Mouse (Mus musculus) CH12.LX (cell line): ENCODE data around the gene Net1.

Experiments used
- CHD1 ChIP-seq: IDR thresholded peaks from 2 replicates; pipeline ENCODE4 v1.6.1; 2012; ENCODE audit warnings: low read depth, low read length, improper control_type of control experiment, inconsistent platforms
- MAFK ChIP-seq: IDR thresholded peaks from 2 replicates; pipeline ENCODE4 v1.6.1; 2011; ENCODE audit warnings: low read length, improper control_type of control experiment; ENCODE audit not compliant: insufficient replicate concordance
- ZMIZ1 ChIP-seq: IDR thresholded peaks from 2 replicates; pipeline ENCODE4 v1.6.1; 2012; ENCODE audit warnings: low read depth, mild to moderate bottlenecking, inconsistent platforms, low read length, improper control_type of control experiment

DNA sequence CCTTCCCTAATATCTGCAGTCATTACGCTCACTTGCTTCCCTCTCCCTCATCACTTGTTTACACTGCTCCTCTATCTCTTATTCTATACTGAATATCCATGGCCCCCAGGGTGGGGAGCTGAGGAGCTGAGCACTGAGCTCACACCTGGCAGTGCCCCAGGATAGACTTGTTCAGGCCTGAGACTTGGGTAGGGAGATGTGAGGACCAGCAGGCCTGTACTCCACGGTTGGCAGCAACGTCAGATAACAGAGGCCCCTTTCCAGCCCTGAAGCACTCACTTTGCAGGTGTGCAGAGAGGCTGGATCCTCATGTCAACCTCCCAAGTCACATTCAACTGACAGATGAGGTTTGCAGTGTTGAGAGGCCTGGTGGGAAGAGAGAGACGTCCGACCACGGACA lies 40.8 kb downstream of the Net1 start:
- TF ChIP-seq ZMIZ1: no peak
- TF ChIP-seq CHD1: no peak
- TF ChIP-seq MAFK: no peak
